Mouse (Mus musculus): ENCODE measurements at regions not wholly inside any gene's neighbourhood (a gene's known extent, or its start where the extent isn't known, plus 50 kb on each side); places are given as distances from the start of the nearest gene placed in this dataset.
A peak's percentile ranks its signal among the peaks of the same experiment; 100 is the strongest.

DNA sequence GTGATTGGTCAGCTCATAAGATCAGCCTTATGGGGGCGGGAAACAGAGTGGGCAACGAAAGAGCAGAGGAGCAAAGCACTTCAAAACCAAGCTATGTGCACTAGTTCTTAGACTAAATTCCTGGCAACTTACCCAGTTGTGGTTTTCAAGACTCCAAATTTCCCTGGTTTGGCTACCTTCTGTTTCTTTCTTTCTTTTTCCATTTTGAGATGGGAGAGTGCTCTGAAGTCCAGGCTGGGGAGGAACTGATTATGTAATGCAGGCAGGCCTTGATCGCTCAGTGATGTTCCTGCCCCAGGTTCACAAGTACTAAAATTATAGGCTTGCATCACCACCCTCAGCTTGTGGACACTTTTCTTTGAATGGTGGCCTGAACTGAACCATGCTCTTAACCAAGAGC is 396.3 kb upstream of the Cited2 start:
- 92% methylated on average over 3 of the region's 3 CpGs for WGBS
- H3K36me3 ChIP-seq (ENCODE audit: control insufficient read depth, insufficient read depth, low read length) = no peaks in the 10 kb centered on the region
- TF ChIP-seq CTCF (conservative IDR thresholded peaks at IDR 0.05; ENCODE audit: insufficient read depth, insufficient read length, low read depth, low read length) (no peak), POLR2A (IDR thresholded peaks at IDR 0.05; ENCODE audit: low read depth, low read length) (no peak)
- no peak overlapping the region for H3K27ac ChIP-seq (ENCODE audit: insufficient read depth, low read depth, low read length)
- no peaks in the 10 kb centered on the region for H3K27me3 ChIP-seq (replicated peaks; ENCODE audit: control insufficient read depth, insufficient read depth, low read length)
- no peak overlapping the region for H3K4me3 ChIP-seq (ENCODE audit: insufficient read depth, low read depth, low read length)
- 0 out of 2 replicates have a peak, but pooled peaks cover 2% of the 10 kb centered on the region for H3K4me1 ChIP-seq (ENCODE audit: control insufficient read depth, insufficient read depth, low read length)
- no peak for DNase-seq

DNA sequence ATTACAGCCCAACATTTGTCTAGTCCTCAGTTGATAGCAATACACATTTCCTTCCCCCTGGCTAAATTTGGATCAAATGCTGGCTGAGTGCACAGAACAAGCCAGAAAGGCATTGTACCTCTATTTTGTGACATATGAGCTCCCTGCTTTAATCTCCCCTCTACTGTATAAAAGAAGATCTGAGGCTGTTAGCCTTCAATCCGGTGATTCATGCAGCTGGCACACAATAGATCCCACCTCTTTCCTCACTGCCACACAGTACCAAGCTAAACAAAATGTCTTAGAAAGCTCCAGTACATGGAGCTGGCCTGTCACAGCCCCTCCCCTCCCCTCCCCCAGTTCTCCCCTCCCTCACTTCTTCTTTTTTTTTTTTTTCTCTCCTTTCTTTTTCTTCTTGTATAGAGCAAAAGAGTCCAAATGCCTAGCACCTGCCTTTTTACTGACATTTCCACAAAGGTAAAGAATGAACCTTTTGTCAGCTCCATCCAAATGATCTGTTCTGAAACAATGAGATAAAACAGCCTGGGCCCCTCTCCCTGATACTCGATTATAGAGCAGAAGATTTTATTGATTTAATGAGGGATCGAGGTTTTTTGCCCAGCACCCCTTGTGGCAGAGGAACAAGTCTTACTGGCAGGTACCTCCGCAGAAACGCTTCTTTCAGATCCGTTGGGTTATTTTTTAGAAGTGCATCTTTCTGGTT is 392.0 kb upstream of the Cited2 start:
- no peak for DNase-seq
- H3K4me3 ChIP-seq (ENCODE audit: insufficient read depth, low read depth, low read length) = peak overlapping the region; percentile 11; the same call in 1 of the 2 replicates
- TF ChIP-seq CTCF (conservative IDR thresholded peaks at IDR 0.05; ENCODE audit: insufficient read depth, insufficient read length, low read depth, low read length) = no peak

DNA sequence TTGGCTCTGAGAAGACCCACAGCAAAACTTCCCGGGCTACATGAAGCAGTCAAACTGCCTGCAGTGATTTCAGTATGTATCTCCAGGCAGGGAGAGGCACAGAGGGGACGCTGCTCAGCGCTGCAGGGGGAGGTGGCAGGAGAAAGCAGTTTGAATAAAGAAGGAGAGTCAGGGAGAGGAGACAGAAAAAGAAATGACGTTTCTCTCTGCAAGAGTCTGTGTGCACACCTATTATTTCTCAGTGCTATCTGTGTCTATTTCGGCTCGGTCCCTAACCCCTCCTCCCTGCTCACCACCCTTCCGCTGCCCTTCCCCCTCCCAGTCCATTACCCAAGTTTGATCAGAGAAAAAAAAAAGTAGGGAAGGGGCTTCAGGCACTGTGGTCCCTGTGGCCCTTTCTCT is 391.4 kb upstream of the Cited2 start:
- TF ChIP-seq CTCF (conservative IDR thresholded peaks at IDR 0.05; ENCODE audit: insufficient read depth, insufficient read length, low read depth, low read length) (no peak), POLR2A (IDR thresholded peaks at IDR 0.05; ENCODE audit: low read depth, low read length) (no peak)
- Histone ChIP-seq H3K4me3 (ENCODE audit: insufficient read depth, low read depth, low read length) (peak overlapping the region; percentile 11; the same call in 1 of the 2 replicates), H3K4me1 (ENCODE audit: control insufficient read depth, insufficient read depth, low read length) (peaks cover 9% of the 10 kb centered on the region; the same call in 1 of the 2 replicates), H3K27me3 (replicated peaks; ENCODE audit: control insufficient read depth, insufficient read depth, low read length) (no peaks in the 10 kb centered on the region), H3K27ac (ENCODE audit: insufficient read depth, low read depth, low read length) (no peak overlapping the region), H3K36me3 (ENCODE audit: control insufficient read depth, insufficient read depth, low read length) (no peaks in the 10 kb centered on the region)
- WGBS = 7% methylated on average over 7 of the region's 7 CpGs
- no peak for DNase-seq

More for the DNA sequence above, 392.0 kb upstream of the Cited2 start:
- no peaks in the 10 kb centered on the region for H3K27me3 ChIP-seq (replicated peaks; ENCODE audit: control insufficient read depth, insufficient read depth, low read length)
- peaks cover 9% of the 10 kb centered on the region; the same call in 1 of the 2 replicates for H3K4me1 ChIP-seq (ENCODE audit: control insufficient read depth, insufficient read depth, low read length)
- no peaks in the 10 kb centered on the region for H3K36me3 ChIP-seq (ENCODE audit: control insufficient read depth, insufficient read depth, low read length)
- H3K27ac ChIP-seq (ENCODE audit: insufficient read depth, low read depth, low read length) = no peak overlapping the region
- 27% methylated on average over 6 of the region's 6 CpGs for WGBS

DNA sequence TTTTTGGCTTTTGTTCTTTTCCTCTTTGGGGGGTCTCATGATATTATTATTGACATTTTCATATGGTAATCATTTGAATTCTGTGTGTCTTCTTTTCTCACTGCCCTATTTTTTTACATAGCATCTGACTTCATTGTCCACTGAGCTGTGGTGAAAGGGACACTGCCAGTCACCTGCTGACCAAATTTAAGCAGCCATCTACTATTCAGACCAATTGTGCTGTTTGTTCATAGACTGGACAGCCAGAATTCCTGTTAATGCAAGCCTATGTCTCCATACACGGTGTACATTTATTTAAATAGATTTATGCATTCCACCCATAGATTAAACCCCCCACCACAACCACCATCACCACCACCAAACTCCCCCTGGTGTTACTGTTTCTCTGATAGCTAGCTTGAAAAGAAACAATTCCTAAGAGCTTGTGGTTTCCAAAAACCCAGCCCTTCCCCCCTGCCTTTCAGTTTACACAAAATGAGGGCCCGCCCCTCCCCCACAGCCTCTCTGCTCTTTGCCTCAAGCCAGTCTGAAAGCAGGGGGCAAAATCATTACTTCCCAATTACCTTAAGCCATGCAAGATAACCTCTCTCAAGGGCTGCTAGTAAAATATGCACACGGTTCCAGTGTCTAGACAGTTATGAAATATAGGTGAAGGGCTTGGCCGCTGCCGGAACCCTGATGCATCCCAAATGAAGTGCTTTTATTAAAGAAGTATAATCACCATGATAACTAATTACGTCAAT is 390.8 kb upstream of the Cited2 start:
- no peaks in the 10 kb centered on the region for H3K27me3 ChIP-seq (replicated peaks; ENCODE audit: control insufficient read depth, insufficient read depth, low read length)
- no peak overlapping the region for H3K4me3 ChIP-seq (ENCODE audit: insufficient read depth, low read depth, low read length)
- WGBS = 73% methylated on average over 6 of the region's 6 CpGs
- peaks cover 9% of the 10 kb centered on the region; the same call in 1 of the 2 replicates for H3K4me1 ChIP-seq (ENCODE audit: control insufficient read depth, insufficient read depth, low read length)
- TF ChIP-seq CTCF (conservative IDR thresholded peaks at IDR 0.05; ENCODE audit: insufficient read depth, insufficient read length, low read depth, low read length) (no peak), POLR2A (IDR thresholded peaks at IDR 0.05; ENCODE audit: low read depth, low read length) (no peak)
- H3K36me3 ChIP-seq (ENCODE audit: control insufficient read depth, insufficient read depth, low read length) = no peaks in the 10 kb centered on the region
- no peak overlapping the region for H3K27ac ChIP-seq (ENCODE audit: insufficient read depth, low read depth, low read length)
- DNase-seq = peak; percentile 17

DNA sequence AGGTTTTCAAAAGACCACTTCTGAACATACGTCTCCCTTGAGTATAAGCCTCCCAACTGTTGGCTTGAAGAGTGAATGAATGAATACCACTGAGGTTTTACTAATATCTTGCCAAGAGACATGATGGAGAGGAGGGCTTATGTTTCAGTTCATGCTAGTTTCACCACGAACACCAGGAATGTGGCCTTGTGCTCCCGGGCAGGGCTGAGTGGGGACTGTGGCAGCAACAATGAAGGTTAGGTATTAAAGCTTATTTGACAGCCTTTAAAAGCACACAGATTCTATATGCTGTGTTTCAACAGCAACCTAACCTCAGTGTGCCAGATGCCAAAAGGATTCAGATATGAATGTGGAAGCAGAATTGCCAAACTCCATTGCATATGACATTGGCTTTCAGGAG is 390.0 kb upstream of the Cited2 start:
- H3K4me3 ChIP-seq (ENCODE audit: insufficient read depth, low read depth, low read length) = no peak overlapping the region
- H3K4me1 ChIP-seq (ENCODE audit: control insufficient read depth, insufficient read depth, low read length) = peaks cover 9% of the 10 kb centered on the region; the same call in 1 of the 2 replicates
- no peaks in the 10 kb centered on the region for H3K27me3 ChIP-seq (replicated peaks; ENCODE audit: control insufficient read depth, insufficient read depth, low read length)
- H3K27ac ChIP-seq (ENCODE audit: insufficient read depth, low read depth, low read length) = no peak overlapping the region
- 73% methylated on average over 3 of the region's 3 CpGs for WGBS
- DNase-seq = no peak
- no peaks in the 10 kb centered on the region for H3K36me3 ChIP-seq (ENCODE audit: control insufficient read depth, insufficient read depth, low read length)
- TF ChIP-seq CTCF (conservative IDR thresholded peaks at IDR 0.05; ENCODE audit: insufficient read depth, insufficient read length, low read depth, low read length) (no peak), POLR2A (IDR thresholded peaks at IDR 0.05; ENCODE audit: low read depth, low read length) (no peak)

DNA sequence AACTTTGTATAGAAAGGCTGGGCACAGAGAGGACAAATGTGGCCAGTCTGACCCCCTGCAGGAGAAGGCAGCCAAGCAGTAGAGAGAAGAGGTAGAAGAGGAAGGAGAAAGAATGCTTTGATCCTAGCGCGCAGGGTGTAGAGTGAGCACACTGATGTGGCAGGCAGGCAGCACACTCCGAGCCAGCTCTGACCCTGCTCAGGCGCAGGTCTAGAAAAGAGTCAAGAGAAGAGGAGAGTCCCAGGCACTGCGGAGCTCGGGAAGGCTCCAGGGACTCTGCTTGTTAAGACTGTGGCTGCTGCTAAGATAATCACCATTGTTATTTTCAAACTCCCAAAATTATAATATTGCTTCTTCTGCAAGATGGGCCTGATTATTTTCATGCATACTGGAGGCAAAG is 389.3 kb upstream of the Cited2 start:
- TF ChIP-seq CTCF (conservative IDR thresholded peaks at IDR 0.05; ENCODE audit: insufficient read depth, insufficient read length, low read depth, low read length) = no peak
- TF ChIP-seq POLR2A (IDR thresholded peaks at IDR 0.05; ENCODE audit: low read depth, low read length) = no peak
- DNase-seq = no peak

DNA sequence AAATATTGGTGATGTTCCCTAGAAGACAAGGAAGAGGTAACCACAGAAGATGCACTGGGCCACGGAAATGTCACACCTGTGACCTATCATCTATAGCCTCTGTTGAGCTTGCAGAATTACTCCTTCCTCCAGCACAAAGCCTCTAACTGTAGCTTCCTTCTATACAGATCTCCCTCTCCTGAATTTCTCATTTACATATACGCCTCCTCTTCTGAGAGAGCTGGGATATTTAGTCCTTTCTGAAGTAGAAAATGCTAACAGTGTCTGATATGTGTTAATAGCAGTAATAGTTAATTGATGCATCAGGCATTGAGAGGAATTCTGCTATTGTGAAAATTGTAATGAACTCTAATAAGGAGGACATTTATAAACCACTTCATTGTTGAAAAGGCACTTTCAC is 385.8 kb upstream of the Cited2 start:
- no peaks in the 10 kb centered on the region for H3K27me3 ChIP-seq (replicated peaks; ENCODE audit: control insufficient read depth, insufficient read depth, low read length)
- no peaks in the 10 kb centered on the region for H3K36me3 ChIP-seq (ENCODE audit: control insufficient read depth, insufficient read depth, low read length)
- 100% methylated on average over 2 of the region's 2 CpGs for WGBS
- no peak for DNase-seq
- TF ChIP-seq CTCF (conservative IDR thresholded peaks at IDR 0.05; ENCODE audit: insufficient read depth, insufficient read length, low read depth, low read length) (no peak), POLR2A (IDR thresholded peaks at IDR 0.05; ENCODE audit: low read depth, low read length) (no peak)
- H3K4me1 ChIP-seq (ENCODE audit: control insufficient read depth, insufficient read depth, low read length) = peaks cover 7% of the 10 kb centered on the region; the same call in 1 of the 2 replicates
- no peak overlapping the region for H3K4me3 ChIP-seq (ENCODE audit: insufficient read depth, low read depth, low read length)
- H3K27ac ChIP-seq (ENCODE audit: insufficient read depth, low read depth, low read length) = no peak overlapping the region

More for the DNA sequence above, 389.3 kb upstream of the Cited2 start:
- Histone ChIP-seq H3K4me1 (ENCODE audit: control insufficient read depth, insufficient read depth, low read length) (peaks cover 9% of the 10 kb centered on the region; the same call in 1 of the 2 replicates), H3K36me3 (ENCODE audit: control insufficient read depth, insufficient read depth, low read length) (no peaks in the 10 kb centered on the region), H3K27me3 (replicated peaks; ENCODE audit: control insufficient read depth, insufficient read depth, low read length) (no peaks in the 10 kb centered on the region), H3K4me3 (ENCODE audit: insufficient read depth, low read depth, low read length) (no peak overlapping the region), H3K27ac (ENCODE audit: insufficient read depth, low read depth, low read length) (no peak overlapping the region)
- WGBS = 63% methylated on average over 6 of the region's 6 CpGs

All from kidney, adult 2 months (tissue).